Mouse (Mus musculus) heart, embryonic 11.5 days (tissue): ENCODE data around the gene Tmem219. TPM values are rescaled to one million over a fixed set of nuclear protein-coding genes. Genes with fewer than 3 reads are reported as not detected.
A peak's percentile ranks its signal among the peaks of the same experiment; 100 is the strongest.

Source experiments
- ATAC-seq: fragments of 200-750 bp; cut with Nextera tagmentation; replicated peaks from 2 replicates; pipeline ENCODE4 v1.8.0; 2017; ENCODE audit warnings: moderate library complexity; ENCODE audit not compliant: insufficient number of reproducible peaks, low FRiP score, low TSS enrichment
- H3K27ac ChIP-seq: fragments of 300-500 bp; sonication (generic); 2 replicates; pipeline ENCODE4 v1.5.1; 2014; ENCODE audit warnings: mild to moderate bottlenecking, low read depth, low read length
- H3K27me3 ChIP-seq: fragments of 300-500 bp; sonication (generic); 2 replicates; pipeline ENCODE4 v1.6.1; 2014; ENCODE audit warnings: mild to moderate bottlenecking, low read length, mixed read lengths; ENCODE audit not compliant: control insufficient read depth, insufficient read depth
- H3K36me3 ChIP-seq: fragments of 300-500 bp; sonication (generic); 2 replicates; pipeline ENCODE4 v1.6.1; 2014; ENCODE audit warnings: mild to moderate bottlenecking, low read length, moderate library complexity, mixed read lengths; ENCODE audit not compliant: control insufficient read depth, insufficient read depth
- H3K4me1 ChIP-seq: fragments of 300-500 bp; sonication (generic); 2 replicates; pipeline ENCODE4 v1.6.1; 2014; ENCODE audit warnings: low read length; ENCODE audit not compliant: control insufficient read depth, insufficient read depth
- H3K4me2 ChIP-seq: fragments of 300-500 bp; sonication (generic); 2 replicates; pipeline ENCODE4 v1.6.1; 2014; ENCODE audit warnings: mild to moderate bottlenecking, moderate library complexity
- H3K4me3 ChIP-seq: fragments of 300-500 bp; sonication (generic); 2 replicates; pipeline ENCODE4 v1.5.1; 2014; ENCODE audit warnings: low read depth, low read length
- H3K9ac ChIP-seq: fragments of 300-500 bp; sonication (generic); 2 replicates; pipeline ENCODE4 v1.6.1; 2014; ENCODE audit warnings: mild to moderate bottlenecking, low read depth, low read length, moderate library complexity
- H3K9me3 ChIP-seq: fragments of 300-500 bp; sonication (generic); replicated peaks from 2 replicates; pipeline ENCODE4 v1.6.1; 2016; ENCODE audit warnings: low read length; ENCODE audit not compliant: control insufficient read depth
- WGBS: fragments of 180-500 bp; shearing (Covaris S2); extraction: QIAGEN DNeasy Blood & Tissue Kit; methylation state at CpG from one replicate; pipeline ENCODE4 v1.1.7; 2014; ENCODE audit not compliant: insufficient replicate concordance; 5-methylcytosine and 5-hydroxymethylcytosine counted together
- polyA plus RNA-seq: library from polyadenylated mRNA; unstranded; fragments of >200 nt; fragmentation: Nextera tagmentation; extraction: Ambion mirVana; gene quantifications from 2 replicates; pipeline ENCODE4 v1.2.1, GENCODE M21; 2014

Gene Tmem219
- polyA plus RNA-seq, 1 experiment from 2014 or later = 13.5 TPM

DNA sequence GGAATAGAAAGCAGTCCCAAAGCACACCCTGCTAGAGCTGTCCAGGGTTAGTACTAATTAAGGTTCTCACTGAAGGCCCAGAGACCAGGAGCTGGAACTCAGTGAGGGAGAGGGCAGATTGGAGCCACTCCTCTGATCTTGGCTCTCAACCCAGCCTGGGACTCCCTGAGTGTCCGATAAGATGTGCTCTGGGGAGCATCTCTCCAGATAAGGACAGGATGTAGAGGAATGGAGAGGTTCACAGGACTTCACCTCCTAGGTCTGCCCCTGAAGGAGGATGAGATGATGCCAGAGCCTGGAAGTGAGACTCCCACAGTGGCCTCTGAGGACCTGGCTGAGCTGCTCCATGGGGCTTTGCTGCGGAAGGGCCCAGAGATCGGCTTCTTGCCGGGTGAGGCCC is 29.0 kb upstream of the Tmem219 start:
- H3K27me3 ChIP-seq = peaks cover 49% of the 10 kb centered on the region
- no peak overlapping the region for H3K27ac ChIP-seq
- H3K9me3 ChIP-seq = no peaks in the 10 kb centered on the region
- no peak overlapping the region for H3K9ac ChIP-seq
- ATAC-seq = no peak
- WGBS = 10% methylated on average over 4 of the region's 4 CpGs
- no peaks in the 10 kb centered on the region for H3K36me3 ChIP-seq
- no peak overlapping the region for H3K4me2 ChIP-seq
- H3K4me3 ChIP-seq = no peak overlapping the region
- H3K4me1 ChIP-seq = peaks cover 13% of the 10 kb centered on the region

DNA sequence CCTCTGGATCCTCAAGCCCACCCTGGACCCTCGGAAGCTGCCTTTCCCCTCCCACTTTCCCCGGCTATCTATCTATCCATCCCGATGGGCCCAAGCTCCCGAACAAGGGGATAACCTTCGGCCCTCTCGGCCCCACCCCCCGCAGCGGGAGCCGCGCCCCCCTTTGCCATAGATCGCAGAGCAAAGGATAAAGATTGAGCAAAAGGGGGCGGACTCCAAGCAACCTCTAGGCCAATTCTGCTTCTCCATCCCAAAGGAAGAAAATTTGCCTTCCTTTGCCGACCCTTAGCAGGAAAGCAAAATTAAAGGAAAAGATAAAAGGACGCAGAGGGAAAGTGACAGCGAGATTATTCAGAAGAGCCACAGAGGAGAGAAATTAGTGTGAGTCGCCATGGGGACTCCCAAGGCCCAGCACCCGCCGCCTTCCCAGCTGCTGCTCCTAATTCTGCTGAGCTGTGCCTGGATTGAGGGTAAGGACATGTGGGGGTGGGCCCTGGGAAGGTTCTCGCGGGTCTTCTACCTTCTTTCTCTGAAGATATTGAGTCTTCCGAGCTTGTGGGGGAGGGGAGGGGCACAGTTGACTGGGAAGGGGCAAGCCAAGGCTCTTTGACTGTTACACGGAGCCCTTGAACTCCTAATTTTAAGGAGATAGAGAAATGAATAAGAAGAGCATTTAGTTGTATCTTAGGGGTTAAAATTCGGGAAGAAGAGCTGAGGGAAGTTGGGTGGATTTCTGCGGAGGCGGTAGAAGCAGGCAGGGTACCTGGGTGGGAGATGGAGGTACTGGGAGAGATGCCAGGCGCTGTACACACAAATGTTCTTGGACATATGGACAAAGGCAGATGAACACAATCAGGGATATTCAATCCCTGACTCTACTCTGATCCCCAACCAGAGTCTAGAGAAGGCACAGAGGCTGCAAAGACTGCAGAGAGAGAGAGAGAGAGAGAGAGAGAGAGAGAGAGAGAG is 28.2 kb upstream of the Tmem219 start:
- peak overlapping the region; percentile 8; the same call in 1 of the 2 replicates for H3K4me3 ChIP-seq
- peaks cover 13% of the 10 kb centered on the region for H3K4me1 ChIP-seq
- peaks cover 49% of the 10 kb centered on the region for H3K27me3 ChIP-seq
- no peak overlapping the region for H3K27ac ChIP-seq
- peak overlapping the region; percentile 99; the same call in 1 of the 2 replicates for H3K4me2 ChIP-seq
- H3K9me3 ChIP-seq = no peaks in the 10 kb centered on the region
- no peaks in the 10 kb centered on the region for H3K36me3 ChIP-seq
- H3K9ac ChIP-seq = no peak overlapping the region
- 5% methylated on average over 26 of the region's 26 CpGs for WGBS
- no peak for ATAC-seq

DNA sequence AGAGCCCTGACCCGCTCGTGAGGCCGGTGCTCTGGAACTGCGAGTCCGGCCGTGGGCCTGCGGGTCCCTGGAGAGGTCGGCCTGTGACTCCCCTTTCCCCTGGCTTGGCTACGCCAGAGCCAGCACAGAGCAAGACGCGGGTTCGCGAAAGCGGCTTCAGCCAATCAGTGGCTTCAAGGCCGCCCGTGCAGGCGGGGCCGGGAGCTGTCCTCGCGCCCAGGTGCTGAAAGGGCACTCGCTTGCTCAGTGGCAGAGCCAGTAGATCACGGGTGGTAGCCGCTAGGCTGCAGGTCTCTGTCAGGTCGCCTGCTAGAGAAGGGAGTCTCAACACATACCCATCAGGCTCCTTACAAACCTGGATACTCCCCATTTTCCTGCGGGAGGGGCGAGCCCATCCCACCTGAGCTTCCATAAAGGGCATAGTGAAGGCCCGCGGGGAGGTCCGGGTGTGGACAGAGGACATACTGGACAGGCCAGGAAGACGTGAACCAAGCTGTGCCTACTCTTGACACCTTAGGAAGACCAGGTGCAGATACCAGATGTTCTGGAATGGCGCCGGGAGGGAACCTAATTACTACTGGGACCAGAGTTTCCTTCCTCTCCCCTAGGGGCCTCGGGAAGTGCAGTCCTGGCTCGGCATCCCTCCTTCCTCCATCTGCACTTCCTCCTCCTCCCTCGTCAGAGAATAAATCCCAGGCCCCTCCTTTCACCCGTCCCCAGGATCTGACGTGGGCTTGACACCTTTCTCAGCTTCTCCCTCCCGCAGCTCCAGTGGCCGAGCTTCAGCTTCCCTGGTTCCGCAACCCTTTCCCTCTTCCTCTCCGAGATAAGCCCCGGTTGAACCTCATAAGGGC is 27.3 kb upstream of the Tmem219 start, which contains the start of gene Sez6l2:
Gene Sez6l2 (plus strand): TSS at position 771 of the 854 bp plus-strand sequence.
- Histone ChIP-seq H3K27ac (no peak within 1 kb of the TSS), H3K4me1 (peaks cover 13% of the 10 kb centered on the region), H3K9me3 (no peaks in the 10 kb centered on the region), H3K4me2 (peak within 1 kb of the TSS; percentile 99), H3K27me3 (peaks cover 49% of the 10 kb centered on the region), H3K9ac (no peak within 1 kb of the TSS), H3K4me3 (peak within 1 kb of the TSS; percentile 51), H3K36me3 (no peaks in the 10 kb centered on the region)
- under 1% methylated on average over 42 of the region's 42 CpGs for WGBS
- peak; percentile 75 for ATAC-seq

DNA sequence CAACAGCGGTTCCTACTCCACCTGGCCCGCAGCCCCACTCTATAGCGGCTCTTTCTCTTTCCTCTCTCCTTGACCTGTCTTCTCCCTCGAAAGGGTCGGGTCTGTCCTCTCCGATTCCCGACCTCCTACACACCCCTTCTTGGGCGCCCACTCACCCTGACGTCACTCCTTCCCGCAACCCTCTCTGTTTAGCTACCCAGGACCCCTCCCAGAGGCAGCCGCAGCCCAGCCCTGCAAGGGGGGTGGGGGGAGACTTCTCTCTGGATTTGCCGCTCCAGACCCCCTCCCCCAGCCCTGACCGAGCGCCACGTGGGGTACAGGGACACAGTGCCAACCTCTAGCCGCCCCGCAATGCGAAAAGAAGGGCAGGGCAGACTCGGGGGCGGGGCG is 26.7 kb upstream of the Tmem219 start, which contains the start of gene Asphd1:
Gene Asphd1 (minus strand): TSS at position 180 of the 390 bp plus-strand sequence.
- H3K4me2 ChIP-seq = peak within 1 kb of the TSS; percentile 99
- peak within 1 kb of the TSS; percentile 51 for H3K4me3 ChIP-seq
- peak; percentile 44 for ATAC-seq
- no peaks in the 10 kb centered on the region for H3K9me3 ChIP-seq
- no peaks in the 10 kb centered on the region for H3K36me3 ChIP-seq
- 1% methylated on average over 21 of the region's 21 CpGs for WGBS
- H3K27me3 ChIP-seq = peaks cover 49% of the 10 kb centered on the region
- peaks cover 13% of the 10 kb centered on the region for H3K4me1 ChIP-seq
- H3K9ac ChIP-seq = no peak within 1 kb of the TSS
- no peak within 1 kb of the TSS for H3K27ac ChIP-seq

DNA sequence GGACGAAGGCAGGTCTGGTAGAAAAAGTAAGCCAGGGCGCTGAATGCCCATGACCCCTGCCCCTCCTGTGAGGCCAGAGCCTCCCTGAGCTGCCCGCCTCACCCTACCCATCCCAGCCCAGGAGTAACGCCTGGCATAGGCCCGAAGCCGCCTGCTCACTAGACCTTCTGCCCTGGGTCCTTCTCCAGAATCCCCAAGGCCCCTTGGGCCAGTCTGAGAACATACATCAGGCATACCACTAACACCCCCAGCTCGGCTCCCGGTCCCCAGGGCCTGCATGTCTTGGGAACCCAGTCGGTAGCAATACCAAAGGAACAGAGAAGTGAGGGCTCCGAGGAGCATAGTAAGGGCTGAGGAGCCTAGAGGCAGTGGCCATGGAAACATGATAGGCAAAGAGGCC is 25.9 kb upstream of the Tmem219 start:
- WGBS = 66% methylated on average over 10 of the region's 10 CpGs
- Histone ChIP-seq H3K4me1 (peaks cover 13% of the 10 kb centered on the region), H3K27me3 (peaks cover 48% of the 10 kb centered on the region), H3K9ac (no peak overlapping the region), H3K36me3 (no peaks in the 10 kb centered on the region), H3K4me2 (no peak overlapping the region), H3K4me3 (no peak overlapping the region), H3K9me3 (no peaks in the 10 kb centered on the region), H3K27ac (no peak overlapping the region)
- ATAC-seq = no peak

DNA sequence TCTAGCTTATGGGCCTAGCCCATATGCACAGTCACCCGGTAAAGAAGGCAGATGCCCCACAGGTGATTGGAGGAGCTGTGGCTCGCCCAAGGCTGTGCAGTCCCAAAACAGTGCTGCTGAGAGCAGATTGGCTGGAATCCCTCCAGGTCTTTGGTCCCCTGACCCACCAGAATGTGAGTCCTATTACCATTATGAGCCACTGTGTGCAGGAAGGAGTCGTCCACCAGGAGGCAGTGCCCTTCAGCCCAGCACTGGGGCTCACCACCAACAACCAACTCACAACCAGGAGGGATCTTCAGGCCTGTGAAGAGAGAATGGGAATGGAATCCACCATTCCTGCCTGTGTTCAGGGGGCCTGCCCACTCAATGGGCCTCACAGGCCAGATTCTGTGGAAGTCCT is 23.8 kb upstream of the Tmem219 start:
- H3K9me3 ChIP-seq = no peaks in the 10 kb centered on the region
- 44% methylated on average over 3 of the region's 3 CpGs for WGBS
- H3K27ac ChIP-seq = no peak overlapping the region
- no peak overlapping the region for H3K9ac ChIP-seq
- ATAC-seq = no peak
- H3K4me3 ChIP-seq = no peak overlapping the region
- H3K4me2 ChIP-seq = no peak overlapping the region
- H3K4me1 ChIP-seq = peaks cover 13% of the 10 kb centered on the region
- H3K36me3 ChIP-seq = no peaks in the 10 kb centered on the region
- H3K27me3 ChIP-seq = peaks cover 29% of the 10 kb centered on the region

DNA sequence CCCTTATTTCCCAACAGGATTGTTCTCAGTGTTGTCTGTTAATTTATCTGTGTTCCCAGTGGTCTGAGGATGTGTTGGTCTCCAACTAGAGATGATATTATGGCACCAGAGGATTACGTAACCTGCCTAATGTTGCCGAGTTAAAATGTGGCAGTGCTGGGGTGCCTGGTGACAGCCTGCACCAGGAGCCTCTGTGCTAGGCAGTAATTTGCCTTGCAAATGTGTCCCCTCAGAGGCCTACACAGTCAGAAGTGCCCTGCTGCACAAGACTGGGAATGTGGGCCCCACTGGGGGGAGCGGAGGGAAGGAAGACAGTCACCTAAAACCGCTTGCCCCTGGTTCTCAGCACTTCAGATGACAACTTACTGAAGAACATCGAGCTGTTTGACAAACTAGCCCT is 19.1 kb upstream of the Tmem219 start:
- Histone ChIP-seq H3K4me3 (no peak overlapping the region), H3K4me1 (no peaks in the 10 kb centered on the region), H3K27me3 (no peaks in the 10 kb centered on the region), H3K9ac (no peak overlapping the region), H3K4me2 (no peak overlapping the region), H3K9me3 (no peaks in the 10 kb centered on the region), H3K36me3 (0 out of 2 replicates have a peak, but pooled peaks cover 8% of the 10 kb centered on the region), H3K27ac (no peak overlapping the region)
- WGBS = 79% methylated on average over 5 of the region's 5 CpGs
- ATAC-seq = no peak

DNA sequence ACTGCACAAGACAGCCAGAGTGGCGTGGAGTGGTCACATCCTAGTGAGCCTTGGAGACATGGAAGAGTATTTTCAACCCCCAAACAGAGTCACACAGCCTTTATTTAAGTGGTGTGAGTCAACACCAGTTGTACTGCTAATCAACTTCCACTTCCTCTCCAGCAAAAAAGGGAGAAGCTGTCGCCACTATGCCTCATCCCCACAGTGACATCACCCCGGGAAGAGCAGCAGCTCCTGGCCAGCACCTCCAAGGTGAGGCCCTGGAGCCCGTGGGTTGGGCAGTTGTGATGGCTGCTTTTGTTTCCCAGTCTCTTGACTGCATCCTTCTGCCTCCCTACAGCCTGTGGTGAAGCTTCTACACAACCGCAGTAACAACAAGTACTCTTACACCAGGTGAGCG is 18.5 kb upstream of the Tmem219 start:
- Histone ChIP-seq H3K27ac (no peak overlapping the region), H3K4me3 (no peak overlapping the region), H3K4me2 (no peak overlapping the region), H3K4me1 (no peaks in the 10 kb centered on the region), H3K9ac (no peak overlapping the region; the same call in 1 of the 2 replicates), H3K9me3 (no peaks in the 10 kb centered on the region), H3K27me3 (no peaks in the 10 kb centered on the region), H3K36me3 (0 out of 2 replicates have a peak, but pooled peaks cover 8% of the 10 kb centered on the region)
- ATAC-seq = no peak
- WGBS = 42% methylated on average over 6 of the region's 6 CpGs
